8 mouse cellular contexts compared by ENCODE assay signal in the genomic region with DNA sequence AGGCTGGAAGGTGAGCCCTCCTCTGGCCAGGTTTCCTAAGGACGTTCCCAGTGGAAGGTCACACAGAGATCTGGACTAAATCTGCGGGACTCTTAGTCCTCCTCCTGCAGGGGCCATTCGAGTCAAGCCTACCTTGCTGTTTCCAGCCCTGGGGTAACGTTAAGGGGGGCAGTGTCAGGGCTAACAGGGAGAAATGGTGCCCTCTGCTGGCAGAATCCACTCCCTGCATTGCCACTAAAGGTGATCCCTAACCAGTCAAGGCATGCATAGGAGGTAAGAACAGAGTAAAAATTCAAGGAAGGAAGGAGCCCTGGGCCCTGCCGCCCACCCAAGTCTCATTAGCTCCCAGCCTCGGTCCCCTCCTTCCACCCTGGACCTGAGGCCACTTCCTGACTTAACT. TPM values are rescaled to one million over a fixed set of nuclear protein-coding genes. Genes with fewer than 3 reads are reported as not detected.
DNase-seq lines count a peak whose midpoint lies in the region; ATAC-seq lines count a peak whose summit lies in the region.

No protein-coding gene starts in this region.

- H3K9me3 ChIP-seq in forebrain, embryonic 15.5 days, result no peaks in the 10 kb centered on the region
- no peaks in the 10 kb centered on the region for H3K9me3 ChIP-seq in hindbrain, embryonic 13.5 days

- no peak overlapping the region for H3K27ac ChIP-seq in forebrain, embryonic 15.5 days (replicated peaks)
- H3K27ac ChIP-seq in hindbrain, embryonic 13.5 days, result no peak overlapping the region

- no peaks in the 10 kb centered on the region; the same call in 1 of the 2 replicates for H3K36me3 ChIP-seq in forebrain, embryonic 15.5 days
- H3K36me3 ChIP-seq in hindbrain, embryonic 13.5 days, result peaks cover 15% of the 10 kb centered on the region

- H3K4me2 ChIP-seq in forebrain, embryonic 15.5 days (replicated peaks), result no peak overlapping the region
- H3K4me2 ChIP-seq in hindbrain, embryonic 13.5 days, result no peak overlapping the region

- ATAC-seq in forebrain, embryonic 15.5 days (replicated peaks), result peak; percentile 73
- peak; percentile 54; the same call in 1 of the 2 replicates for ATAC-seq in hindbrain, embryonic 13.5 days (ENCODE audit: low FRiP score)
- ATAC-seq in megakaryocyte-erythroid progenitor cell, adult 5-6 weeks (replicated peaks; ENCODE audit: low FRiP score, low TSS enrichment, poor library complexity, severe bottlenecking), result peak; percentile 76
- no peak for ATAC-seq in inflammation-experienced regulatory T-cells, adult 6 months

- no peak overlapping the region for H3K4me3 ChIP-seq in forebrain, embryonic 15.5 days
- H3K4me3 ChIP-seq in hindbrain, embryonic 13.5 days, result no peak overlapping the region

- no peak overlapping the region for H3K9ac ChIP-seq in forebrain, embryonic 15.5 days (replicated peaks)
- H3K9ac ChIP-seq in hindbrain, embryonic 13.5 days, result no peak overlapping the region

- 1% methylated on average over 6 of the region's 6 CpGs for WGBS in forebrain, embryonic 15.5 days
- WGBS in hindbrain, embryonic 13.5 days, result 9% methylated on average over 6 of the region's 6 CpGs

- peak; percentile 84 for DNase-seq in NIH3T3 (ENCODE audit: low read depth)
- peak; percentile 45 for DNase-seq in c-Kit-positive CD71-positive TER-119-positive erythroid progenitor cells, embryonic 14.5 days (ENCODE audit: low spot score)
- peak; percentile 66 for DNase-seq in left cerebral cortex, adult 11 months (ENCODE audit: low spot score)
- DNase-seq in right cerebral cortex, postnatal 25 days, result peak; percentile 75

- H3K4me1 ChIP-seq in forebrain, embryonic 15.5 days, result 0 out of 2 replicates have a peak, but pooled peaks cover 2% of the 10 kb centered on the region
- H3K4me1 ChIP-seq in hindbrain, embryonic 13.5 days (replicated peaks), result no peaks in the 10 kb centered on the region

- H3K27me3 ChIP-seq in forebrain, embryonic 15.5 days, result no peaks in the 10 kb centered on the region
- H3K27me3 ChIP-seq in hindbrain, embryonic 13.5 days, result 0 out of 2 replicates have a peak, but pooled peaks cover 2% of the 10 kb centered on the region

RNA-seq across cellular contexts. Expression of a gene that starts 15.0 kb away (rescaled TPM):
- 2.1 and 2.7 TPM in 2 replicates for polyA plus RNA-seq in forebrain, embryonic 15.5 days (2015; fragmentation: Nextera tagmentation; extraction: Ambion mirVana)
- 4.2 TPM in 2 replicates for polyA plus RNA-seq in hindbrain, embryonic 13.5 days (2015; fragmentation: Nextera tagmentation; extraction: Ambion mirVana)
- total RNA-seq in megakaryocyte-erythroid progenitor cell, adult 5-6 weeks (2014; fragmentation: Nextera tagmentation), result 7.2 TPM in 1 of 2 replicates, not detected in the other
- 8.7 and 11.9 TPM in 2 replicates for total RNA-seq in megakaryocyte-erythroid progenitor cell, adult 5-6 weeks (2017)
- 10 to 100 TPM; 17.6 to 20.9 (median 17.8) TPM for polyA plus RNA-seq in inflammation-experienced regulatory T-cells, adult 6 months (2017; shearing (Covaris generic))

RNA-seq across cellular contexts. Expression of a gene that starts 25.7 kb away (rescaled TPM):
- 11.7 and 14.6 TPM in 2 replicates for polyA plus RNA-seq in forebrain, embryonic 15.5 days (2015; fragmentation: Nextera tagmentation; extraction: Ambion mirVana)
- polyA plus RNA-seq in hindbrain, embryonic 13.5 days (2015; fragmentation: Nextera tagmentation; extraction: Ambion mirVana), result 22.5 and 23.8 TPM in 2 replicates
- not detected in 2 replicates for total RNA-seq in megakaryocyte-erythroid progenitor cell, adult 5-6 weeks (2014; fragmentation: Nextera tagmentation)
- total RNA-seq in megakaryocyte-erythroid progenitor cell, adult 5-6 weeks (2017), result not detected in 2 replicates
- 1 to 10 TPM in 2 of 3 experiments, under 1 TPM in 1; 0.34 to 1.9 (median 1.8) TPM for polyA plus RNA-seq in inflammation-experienced regulatory T-cells, adult 6 months (2017; shearing (Covaris generic))

RNA-seq across cellular contexts. Expression of a gene that starts 34.7 kb away (rescaled TPM):
- polyA plus RNA-seq in forebrain, embryonic 15.5 days (2015; fragmentation: Nextera tagmentation; extraction: Ambion mirVana), result 0.36 and 1.00 TPM in 2 replicates
- 0.38 and 1.5 TPM in 2 replicates for polyA plus RNA-seq in hindbrain, embryonic 13.5 days (2015; fragmentation: Nextera tagmentation; extraction: Ambion mirVana)
- total RNA-seq in megakaryocyte-erythroid progenitor cell, adult 5-6 weeks (2014; fragmentation: Nextera tagmentation), result not detected in 2 replicates
- total RNA-seq in megakaryocyte-erythroid progenitor cell, adult 5-6 weeks (2017), result 0.65 TPM in 1 of 2 replicates, not detected in the other
- under 1 TPM in 2 of 3 experiments, not detected in 1; 0.15 to 0.34 TPM for polyA plus RNA-seq in inflammation-experienced regulatory T-cells, adult 6 months (2017; shearing (Covaris generic))
